Mouse (Mus musculus) cerebellum, adult 8-10 months (tissue): ENCODE measurements around the gene Gnb1.

ENCODE experiments used
- DNase-seq: peaks from one replicate; pipeline ENCODE4 v3.0.0; 2022

Gene Gnb1

DNA sequence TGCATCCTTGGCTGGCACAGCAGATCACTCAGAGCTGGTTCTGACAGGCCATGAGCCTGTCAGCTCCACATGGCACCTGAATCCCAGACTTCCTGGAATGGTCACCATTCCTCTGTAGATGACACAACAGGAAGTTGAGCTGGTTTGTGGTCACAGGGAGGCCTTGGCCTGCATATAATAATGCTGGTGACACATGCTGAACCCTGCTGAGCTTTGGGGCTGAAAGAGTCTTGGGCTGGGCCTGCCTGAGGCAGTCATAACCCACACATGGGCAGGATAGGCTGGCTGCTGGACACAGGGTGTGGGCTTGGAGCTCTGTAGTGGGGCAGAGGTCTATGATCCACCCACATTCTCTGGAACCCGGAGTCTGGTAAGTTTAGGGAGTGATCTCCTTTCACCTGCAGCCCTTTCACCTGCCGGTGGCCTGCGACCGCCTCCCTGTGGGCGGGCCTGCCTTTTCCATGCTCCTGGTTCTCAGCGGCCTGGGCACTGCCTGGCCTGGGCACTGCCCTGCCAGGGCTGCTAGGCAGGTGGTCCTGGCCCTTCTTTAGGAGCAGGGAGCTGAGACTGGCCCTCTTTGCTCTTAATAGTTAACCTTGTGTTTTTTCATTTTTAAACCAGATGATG is 91.2 kb downstream of the Gnb1 start:
- no peak for DNase-seq

DNA sequence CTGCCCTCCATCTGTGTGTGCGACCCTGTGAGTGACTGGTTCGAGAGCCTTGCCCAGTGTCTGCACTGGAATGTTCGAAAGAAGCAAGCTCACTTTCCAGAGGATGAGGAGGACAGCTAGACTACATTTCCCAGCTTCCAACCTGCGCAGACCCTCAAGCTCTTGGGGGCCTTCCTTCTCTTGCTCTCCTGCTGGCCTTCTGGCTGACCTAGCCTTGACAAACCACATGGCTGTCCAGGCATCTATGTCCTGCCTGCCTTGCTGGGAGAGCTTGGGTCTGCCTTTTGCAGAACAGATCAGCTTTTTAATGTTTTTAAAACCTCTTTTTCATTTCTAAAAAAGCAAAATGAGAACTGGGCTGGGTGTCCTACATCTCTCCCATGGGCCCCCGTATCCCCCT is 98.2 kb downstream of the Gnb1 start:
- DNase-seq, result no peak

DNA sequence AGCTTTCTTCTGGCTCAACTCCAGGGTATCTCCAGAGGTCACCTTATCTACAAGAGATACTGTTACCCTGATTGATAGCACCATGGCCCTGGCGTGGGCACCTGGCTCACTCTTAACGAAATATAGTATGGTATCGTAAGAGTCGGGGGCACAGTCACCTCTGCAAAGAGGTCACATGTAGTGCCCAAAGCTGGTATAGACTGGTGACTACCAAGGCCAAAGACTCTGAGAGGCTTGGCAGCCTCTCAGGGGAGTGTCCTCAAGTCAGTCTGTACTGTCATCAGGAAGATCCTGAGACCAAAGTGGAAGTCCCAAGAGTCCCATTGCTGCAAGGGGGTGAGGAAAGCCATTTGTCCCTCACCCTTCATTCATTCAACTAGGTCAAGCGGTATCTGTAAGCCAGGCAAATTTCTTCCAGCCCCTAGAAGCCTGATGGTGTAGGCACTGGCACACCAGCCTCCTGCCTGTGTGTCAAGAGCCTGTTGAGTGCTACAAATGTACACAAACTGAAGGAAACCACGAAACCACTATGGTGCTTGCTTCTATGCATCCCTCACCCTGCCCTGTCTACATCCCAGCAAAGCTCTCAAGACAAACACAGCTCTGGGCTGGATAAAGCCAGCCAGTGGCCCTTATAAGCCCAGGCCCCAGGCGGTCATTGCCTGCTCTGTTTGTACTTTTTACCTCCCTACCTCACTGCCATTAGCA is 100.0 kb downstream of the Gnb1 start:
- DNase-seq, result no peak

DNA sequence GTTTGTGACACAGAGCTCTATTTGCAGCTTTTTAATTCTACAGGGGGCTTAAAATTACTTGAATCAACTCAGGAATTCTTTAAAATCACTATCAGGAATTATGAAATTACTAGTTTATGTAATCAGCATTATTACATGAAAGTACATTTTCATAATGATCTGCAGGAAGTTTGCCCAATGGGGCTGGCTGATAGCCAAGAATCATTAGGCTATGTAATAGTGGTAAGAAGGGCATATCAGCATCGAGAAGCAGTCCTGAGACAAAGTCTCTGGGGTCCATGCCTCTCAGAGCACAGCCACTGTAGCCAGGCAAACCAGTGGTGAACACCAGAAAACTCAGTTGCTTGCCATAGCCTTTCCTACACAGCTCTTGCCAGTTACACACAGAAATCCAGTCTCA is 102.6 kb downstream of the Gnb1 start:
- no peak for DNase-seq

DNA sequence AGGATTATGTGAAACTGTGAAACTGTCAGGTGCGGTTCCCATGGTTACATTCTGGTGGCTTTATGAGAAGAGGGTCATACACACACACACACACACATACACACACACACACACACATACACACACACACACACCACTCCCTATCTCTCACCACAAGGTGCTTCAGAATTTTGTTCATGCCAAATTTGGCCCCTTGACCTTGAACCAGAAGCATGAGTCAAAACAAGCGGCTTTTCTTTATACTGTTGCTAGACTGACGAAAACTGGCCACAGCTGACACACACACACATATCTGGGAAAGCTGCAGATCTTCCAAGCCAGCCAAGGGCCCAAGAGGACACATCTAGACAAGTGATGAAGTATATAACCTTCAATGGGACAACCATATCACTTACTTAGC is 104.6 kb downstream of the Gnb1 start:
- no peak for DNase-seq

DNA sequence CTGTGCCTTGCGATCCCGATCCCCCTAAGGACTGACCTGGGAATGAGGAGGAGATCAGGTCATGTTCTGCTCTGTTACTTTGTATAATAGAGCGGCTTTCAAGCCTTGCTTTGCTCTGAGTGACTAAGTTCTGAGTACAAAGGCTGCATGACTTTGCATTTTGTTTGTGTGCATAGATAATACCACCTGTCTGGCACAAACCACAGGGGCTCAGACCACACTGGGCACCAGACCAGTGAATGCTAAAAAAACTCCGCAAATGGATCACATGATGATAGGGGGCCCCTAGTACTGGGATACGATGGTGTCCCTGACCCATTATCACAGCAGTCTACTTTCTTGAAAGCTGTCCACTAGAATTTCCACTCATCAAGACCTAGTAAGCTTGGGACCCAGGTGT is 105.4 kb downstream of the Gnb1 start:
- DNase-seq, result no peak

DNA sequence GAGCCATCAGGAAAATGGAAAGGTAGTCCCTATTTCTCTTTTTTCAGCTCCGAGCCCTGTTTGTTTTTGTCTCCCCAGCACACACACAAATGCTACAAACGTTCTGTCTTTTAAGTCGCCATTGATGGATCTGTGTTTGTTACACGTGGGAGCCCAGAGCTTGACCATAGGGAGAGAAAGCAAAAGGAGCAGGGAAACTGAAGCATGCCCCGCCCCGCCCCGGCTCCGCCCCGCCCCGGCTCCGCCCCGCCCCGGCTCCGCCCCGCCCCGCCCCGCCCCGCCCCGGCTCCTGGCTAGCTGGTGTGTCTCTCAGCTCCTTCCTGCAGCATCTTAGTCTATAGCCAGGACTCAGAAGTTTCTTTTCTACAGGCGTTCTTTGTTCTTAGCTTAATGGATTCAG is 107.4 kb downstream of the Gnb1 start:
- DNase-seq, result no peak

DNA sequence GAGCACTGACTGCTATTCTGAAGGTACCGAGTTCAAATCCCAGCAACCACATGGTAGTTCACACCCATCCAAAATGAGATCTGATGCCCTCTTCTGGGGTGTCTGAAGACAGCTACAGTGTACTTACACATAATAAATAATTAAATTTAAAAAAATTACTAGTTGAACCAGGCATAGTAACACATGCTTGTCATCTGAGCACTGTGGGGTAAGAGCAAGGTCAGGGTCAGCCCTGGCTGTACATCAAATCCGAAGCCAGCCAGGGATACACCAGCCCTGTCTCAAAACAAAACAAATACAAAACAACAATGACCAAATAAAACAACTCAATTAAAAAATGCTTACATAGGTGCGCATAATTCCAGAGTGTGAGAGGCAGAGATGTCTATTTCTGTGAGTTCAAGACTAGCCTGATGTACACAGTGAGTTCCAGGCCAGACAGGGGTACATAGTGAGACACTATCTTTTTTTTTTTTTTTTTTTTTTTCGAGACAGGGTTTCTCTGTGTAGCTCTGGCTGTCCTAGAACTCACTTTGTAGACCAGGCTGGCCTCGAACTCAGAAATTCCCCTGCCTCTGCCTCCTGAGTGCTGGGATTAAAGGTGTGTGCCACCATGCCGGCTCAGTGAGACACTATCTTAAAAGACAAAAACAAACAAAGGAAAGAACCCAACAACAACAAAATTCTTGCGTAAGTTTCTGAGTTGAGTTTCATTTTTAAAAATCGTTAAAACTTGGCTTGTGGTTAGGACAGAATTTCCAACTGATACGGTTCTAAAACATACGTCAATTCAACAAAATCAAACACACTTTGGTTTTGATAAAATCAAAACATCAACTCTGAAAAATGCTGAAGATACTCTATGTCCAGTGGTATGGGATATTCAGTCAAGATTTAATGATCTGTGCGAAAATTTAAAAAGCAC is 109.0 kb downstream of the Gnb1 start:
- DNase-seq, result no peak

DNA sequence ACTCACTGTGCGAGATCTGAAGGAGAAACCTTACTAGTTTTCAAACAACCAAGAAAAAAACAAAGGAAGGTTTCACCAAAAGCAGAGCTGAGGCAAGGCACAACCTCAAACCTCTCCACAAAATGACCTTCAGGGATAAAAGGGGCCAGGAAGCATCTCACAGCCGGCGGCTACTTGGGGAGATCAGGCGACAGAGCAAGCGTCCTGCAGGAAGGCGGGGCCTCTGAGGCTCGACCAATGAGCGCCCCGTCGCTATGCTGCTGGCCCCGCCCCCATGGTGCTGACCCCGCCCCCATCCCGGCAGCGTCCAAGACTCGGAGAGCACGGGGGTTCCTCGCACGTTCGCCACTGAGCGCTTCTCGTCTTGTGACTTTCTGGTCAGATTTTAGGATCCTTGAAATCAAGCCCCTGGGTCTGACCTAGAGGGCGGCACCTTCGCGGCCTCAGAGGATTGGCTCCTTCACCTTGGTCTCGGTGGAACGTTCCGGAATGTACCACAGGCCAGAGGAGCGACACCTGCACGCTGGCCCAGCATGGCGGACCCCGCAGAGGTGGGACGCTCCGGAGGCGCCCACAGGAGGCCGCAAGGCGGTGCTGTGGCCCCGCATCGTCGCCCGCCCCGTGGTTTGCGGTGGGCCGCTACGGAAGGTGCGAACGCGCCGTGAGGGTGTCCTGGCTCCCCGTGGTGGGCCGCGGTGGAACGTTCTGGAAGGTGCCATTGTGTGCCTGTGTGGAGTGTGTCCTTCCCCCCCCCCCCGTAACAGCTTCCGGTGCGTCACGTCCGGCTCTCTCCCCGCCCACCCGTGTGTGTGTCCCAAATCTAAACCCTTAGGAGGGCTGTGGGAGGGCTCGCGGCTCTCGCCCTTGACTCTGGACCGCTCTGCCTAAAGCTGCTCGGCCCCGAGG is 110.2 kb downstream of the Gnb1 start, which contains the start of gene Slc35e2:
Slc35e2 (plus strand) TSS at position 326 of the 906 bp plus-strand sequence.
- peak; percentile 96 for DNase-seq

DNA sequence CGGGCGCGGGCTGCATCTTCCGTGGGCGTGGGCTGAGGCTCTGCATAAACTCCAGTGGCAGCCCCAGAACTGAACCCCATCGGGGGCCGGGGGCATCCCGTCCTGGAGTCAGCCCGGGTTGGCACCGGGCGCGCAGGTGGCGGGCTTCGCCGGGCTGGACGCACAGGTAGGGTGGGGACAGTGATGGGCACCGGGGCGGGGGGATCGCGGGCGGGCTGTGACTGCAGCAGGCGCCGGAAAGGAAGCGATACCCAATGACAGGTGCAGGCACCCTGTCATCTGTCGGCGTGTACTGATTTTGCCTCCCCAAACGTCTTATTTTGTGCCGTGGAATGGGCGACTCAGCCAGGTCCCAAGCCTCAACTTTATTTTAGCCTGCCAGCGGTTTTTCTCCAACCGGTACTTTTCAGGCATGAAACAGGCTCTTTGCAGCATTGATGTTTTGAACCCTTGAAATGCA is 110.9 kb downstream of the Gnb1 start:
- no peak for DNase-seq

DNA sequence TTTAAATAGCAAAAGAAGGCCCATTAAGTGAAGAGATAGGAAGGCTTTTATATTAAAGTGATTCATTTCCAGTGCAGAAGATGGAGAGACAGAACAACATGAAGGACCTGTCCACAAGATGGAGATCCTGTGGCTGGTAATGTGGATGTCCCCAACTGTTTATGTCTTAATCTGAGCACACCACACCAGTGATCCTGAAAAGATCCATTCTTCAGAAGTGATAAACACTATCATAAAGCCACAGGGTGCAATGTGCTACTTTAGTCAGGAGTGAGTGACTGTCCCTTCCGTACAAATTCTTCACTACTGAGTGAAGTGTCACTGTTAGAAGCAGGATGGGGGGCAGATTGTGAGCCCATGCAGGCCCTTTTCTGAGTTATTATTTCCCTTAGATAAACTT is 111.6 kb downstream of the Gnb1 start:
- DNase-seq, result no peak

DNA sequence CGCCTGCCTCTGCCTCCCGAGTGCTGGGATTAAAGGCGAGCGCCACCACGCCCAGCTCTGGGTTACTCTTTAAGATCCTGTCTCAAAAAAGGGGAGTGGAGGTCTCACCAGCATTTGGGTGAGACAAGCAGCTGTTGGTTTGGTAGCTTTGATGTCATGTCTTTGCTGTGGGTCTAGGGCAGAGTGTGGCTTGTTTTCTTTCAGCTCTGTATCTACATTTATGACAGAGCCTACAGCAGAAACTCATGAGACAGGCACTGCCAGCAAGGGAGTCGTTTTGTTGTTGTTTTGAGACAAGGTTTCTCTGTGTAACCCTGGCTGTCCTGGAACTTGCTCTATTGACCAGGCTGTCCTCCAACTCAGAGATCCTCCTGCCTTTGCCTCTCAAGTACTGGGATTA is 112.6 kb downstream of the Gnb1 start:
- no peak for DNase-seq

DNA sequence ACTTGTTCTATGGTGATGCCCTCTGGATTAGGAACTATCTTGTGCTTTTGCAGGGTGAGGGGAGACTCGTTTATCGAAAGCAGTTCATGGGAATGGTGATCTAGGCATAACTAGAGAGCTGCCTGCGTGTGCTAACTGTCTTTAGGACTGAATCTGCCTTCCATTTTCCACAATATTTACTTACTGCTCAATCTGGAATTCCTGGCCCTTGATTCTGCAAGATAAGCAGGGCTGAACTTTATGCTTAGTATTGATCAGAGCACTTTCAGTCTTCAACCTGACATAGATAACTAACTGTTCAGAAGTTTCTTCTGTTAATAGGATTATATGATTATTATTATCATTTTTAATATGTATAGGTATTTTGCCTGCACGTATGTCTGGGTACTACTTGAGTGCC is 114.0 kb downstream of the Gnb1 start:
- no peak for DNase-seq

DNA sequence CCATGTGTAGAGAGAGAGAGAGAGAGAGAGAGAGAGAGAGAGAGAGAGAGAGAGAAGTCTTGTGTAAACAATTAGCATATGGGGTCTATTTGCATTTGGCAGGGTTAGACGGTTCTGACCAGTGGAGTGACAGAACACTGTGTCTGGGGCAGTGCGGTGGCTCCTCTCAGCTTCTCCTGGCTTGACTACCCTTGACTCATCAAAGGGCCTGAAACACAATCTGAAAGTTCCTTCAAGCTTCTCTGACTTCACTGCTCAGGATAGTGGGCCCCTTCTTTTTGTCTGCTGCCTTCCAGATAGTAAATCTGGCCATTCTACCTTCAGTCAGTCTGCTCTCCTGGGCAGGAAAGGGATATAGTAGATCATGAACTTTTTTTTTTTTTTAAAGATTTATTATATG is 115.7 kb downstream of the Gnb1 start:
- DNase-seq, result no peak
